Mouse (Mus musculus) forebrain, postnatal 0 days (tissue): ENCODE results near the gene Pitpnc1. TPM values are rescaled to one million over a fixed set of nuclear protein-coding genes. Genes with fewer than 3 reads are reported as not detected.

Source experiments
- ATAC-seq: fragments of 200-750 bp; cut with Nextera tagmentation; 2 replicates; pipeline ENCODE4 v1.8.0; 2017; ENCODE audit warnings: mild to moderate bottlenecking, moderate library complexity
- DNase-seq: peaks from one replicate; pipeline ENCODE4 v3.0.0-alpha.2; 2015
- H3K27ac ChIP-seq: fragments of 300-500 bp; sonication (generic); 2 replicates; pipeline ENCODE4 v1.5.1; 2014; ENCODE audit warnings: low read depth, mild to moderate bottlenecking, antibody characterized with exemption, low read length, moderate library complexity, mixed read lengths
- H3K27me3 ChIP-seq: fragments of 300-500 bp; sonication (generic); 2 replicates; pipeline ENCODE4 v1.6.1; 2014; ENCODE audit warnings: mild to moderate bottlenecking, low read length, mixed read lengths; ENCODE audit not compliant: insufficient read depth
- H3K36me3 ChIP-seq: fragments of 300-500 bp; sonication (generic); 2 replicates; pipeline ENCODE4 v1.6.1; 2014; ENCODE audit warnings: mild to moderate bottlenecking, moderate library complexity; ENCODE audit not compliant: insufficient read depth
- H3K4me1 ChIP-seq: fragments of 300-500 bp; sonication (generic); 2 replicates; pipeline ENCODE4 v1.6.1; 2014; ENCODE audit warnings: antibody characterized with exemption; ENCODE audit not compliant: insufficient read depth
- H3K4me2 ChIP-seq: fragments of 300-500 bp; sonication (generic); 2 replicates; pipeline ENCODE4 v1.6.1; 2014; ENCODE audit warnings: low read depth, mild to moderate bottlenecking, moderate library complexity
- H3K4me3 ChIP-seq: fragments of 300-500 bp; sonication (generic); 2 replicates; pipeline ENCODE4 v1.5.1; 2014; ENCODE audit warnings: low read depth, low read length, mixed read lengths
- H3K9ac ChIP-seq: fragments of 300-500 bp; sonication (generic); 2 replicates; pipeline ENCODE4 v1.6.1; 2014; ENCODE audit warnings: mild to moderate bottlenecking
- H3K9me3 ChIP-seq: fragments of 300-500 bp; sonication (generic); 2 replicates; pipeline ENCODE4 v1.6.1; 2016; ENCODE audit warnings: low read length
- CTCF ChIP-seq: sonication (generic); IDR thresholded peaks from 2 replicates; pipeline ENCODE4 v1.5.1; 2016; ENCODE audit warnings: antibody characterized with exemption, control low read depth, low read depth
- WGBS: fragments of 180-500 bp; shearing (Covaris S2); extraction: QIAGEN DNeasy Blood & Tissue Kit; methylation state at CpG from one replicate; pipeline ENCODE4 v1.1.7; 2014; 5-methylcytosine and 5-hydroxymethylcytosine counted together
- polyA plus RNA-seq: library from polyadenylated mRNA; unstranded; fragments of >200 nt; fragmentation: Nextera tagmentation; extraction: Ambion mirVana; gene quantifications from 2 replicates; pipeline ENCODE4 v1.2.1, GENCODE M21; 2015
- total RNA-seq: library from RNA; depleted of rRNA; stranded (reverse); fragments of >200 nt; gene quantifications from 2 replicates; pipeline ENCODE4 v1.2.3, GENCODE M21; 2014

Gene Pitpnc1
- total and polyA plus RNA-seq, 2 experiments from 2014 or later, result 47.6 to 49.1 TPM

- no peak for ATAC-seq
- no peak for TF ChIP-seq CTCF
- Histone ChIP-seq H3K27ac (no peak overlapping the region), H3K36me3 (peaks cover 9% of the 10 kb centered on the region; the same call in 1 of the 2 replicates), H3K4me3 (no peak overlapping the region), H3K9me3 (no peaks in the 10 kb centered on the region), H3K4me1 (no peaks in the 10 kb centered on the region), H3K4me2 (no peak overlapping the region), H3K9ac (no peak overlapping the region), H3K27me3 (no peaks in the 10 kb centered on the region)
- DNase-seq, result no peak
- 62% methylated on average over 8 of the region's 8 CpGs for WGBS
Observed at GRCm38 (mm10) chr11:107223667-107224214, 246.8 kb downstream of the Pitpnc1 start.

DNA sequence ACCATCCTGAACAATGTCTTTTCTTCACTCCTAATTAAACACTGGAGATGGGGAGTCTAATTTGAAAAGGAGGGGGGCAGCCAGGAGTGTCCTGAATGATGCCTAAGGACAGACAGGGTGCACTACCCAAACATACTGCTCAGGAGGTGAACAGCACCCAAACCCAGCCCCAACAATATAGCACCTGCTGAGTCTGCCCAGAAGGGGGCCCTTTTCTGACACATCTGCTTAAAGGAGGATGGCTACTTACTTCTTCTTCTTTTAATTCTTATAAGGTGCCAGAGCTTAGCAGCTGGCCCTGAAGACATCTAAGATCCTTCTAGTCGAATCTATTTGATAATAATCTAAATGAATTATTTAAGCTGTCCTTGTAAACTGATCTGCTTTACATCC lies 247.3 kb downstream of the Pitpnc1 start:
- no peaks in the 10 kb centered on the region for H3K27me3 ChIP-seq
- H3K9me3 ChIP-seq, result no peaks in the 10 kb centered on the region
- no peak overlapping the region for H3K9ac ChIP-seq
- TF ChIP-seq CTCF, result 0 out of 2 replicates have a peak, but pooled peaks have one; percentile 3
- peaks cover 9% of the 10 kb centered on the region; the same call in 1 of the 2 replicates for H3K36me3 ChIP-seq
- no peak overlapping the region for H3K4me3 ChIP-seq
- no peaks in the 10 kb centered on the region for H3K4me1 ChIP-seq
- WGBS, result 76% methylated on average over 1 of the region's 1 CpGs
- 0 out of 2 replicates have a peak overlapping the region, but pooled peaks have one; percentile 2 for H3K27ac ChIP-seq
- H3K4me2 ChIP-seq, result no peak overlapping the region
- DNase-seq (no peak), ATAC-seq (no peak)

GRCm38 (mm10) chr11:107222531-107223168 lies 247.8 kb downstream of the Pitpnc1 start:
- Histone ChIP-seq H3K4me1 (no peaks in the 10 kb centered on the region), H3K9me3 (no peaks in the 10 kb centered on the region), H3K4me2 (no peak overlapping the region), H3K36me3 (peaks cover 9% of the 10 kb centered on the region; the same call in 1 of the 2 replicates), H3K9ac (no peak overlapping the region), H3K27me3 (no peaks in the 10 kb centered on the region), H3K27ac (0 out of 2 replicates have a peak overlapping the region, but pooled peaks have one; percentile 2), H3K4me3 (no peak overlapping the region)
- WGBS, result 46% methylated on average over 12 of the region's 12 CpGs
- TF ChIP-seq CTCF, result no peak
- DNase-seq (peak; percentile 21), ATAC-seq (peak; percentile 64; the same call in 1 of the 2 replicates)

GRCm38 (mm10) chr11:107215111-107215510 lies 255.4 kb downstream of the Pitpnc1 start:
- H3K27me3 ChIP-seq, result no peaks in the 10 kb centered on the region
- no peaks in the 10 kb centered on the region for H3K4me1 ChIP-seq
- 0 out of 2 replicates have a peak, but pooled peaks cover 3% of the 10 kb centered on the region for H3K36me3 ChIP-seq
- H3K27ac ChIP-seq, result no peak overlapping the region
- 89% methylated on average over 9 of the region's 9 CpGs for WGBS
- DNase-seq, result no peak
- no peak overlapping the region for H3K4me2 ChIP-seq
- no peak for TF ChIP-seq CTCF
- ATAC-seq, result no peak
- no peaks in the 10 kb centered on the region for H3K9me3 ChIP-seq
- no peak overlapping the region for H3K4me3 ChIP-seq
- no peak overlapping the region for H3K9ac ChIP-seq

DNA sequence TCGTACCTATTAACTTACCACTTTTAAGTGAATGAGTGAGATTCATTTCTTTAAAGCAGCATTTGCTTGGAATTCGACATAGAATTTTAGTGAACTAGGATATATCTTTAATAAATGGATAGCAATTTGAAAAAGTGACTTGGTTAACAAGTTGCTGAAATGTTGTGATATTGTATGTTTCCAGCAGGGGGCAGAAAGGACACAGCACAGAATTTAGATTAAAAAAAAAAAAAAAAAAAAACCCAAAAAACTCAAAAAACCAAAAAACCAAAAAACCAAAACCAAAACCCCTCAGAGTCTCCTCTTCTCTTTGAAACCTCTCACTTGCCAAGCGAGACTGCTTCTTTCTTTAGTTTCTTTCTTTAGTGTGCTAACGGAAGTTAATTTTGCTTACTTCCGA lies 256.8 kb downstream of the Pitpnc1 start:
- no peaks in the 10 kb centered on the region for H3K4me1 ChIP-seq
- H3K4me2 ChIP-seq, result no peak overlapping the region
- 72% methylated on average over 5 of the region's 5 CpGs for WGBS
- 0 out of 2 replicates have a peak, but pooled peaks cover 3% of the 10 kb centered on the region for H3K36me3 ChIP-seq
- H3K9ac ChIP-seq, result no peak overlapping the region
- no peaks in the 10 kb centered on the region for H3K9me3 ChIP-seq
- ATAC-seq (no peak), DNase-seq (peak; percentile 70)
- H3K27ac ChIP-seq, result no peak overlapping the region
- no peak overlapping the region for H3K4me3 ChIP-seq
- H3K27me3 ChIP-seq, result no peaks in the 10 kb centered on the region
- peak; percentile 65 for TF ChIP-seq CTCF

GRCm38 (mm10) chr11:107209818-107210217 lies 260.7 kb downstream of the Pitpnc1 start:
- ATAC-seq (no peak), DNase-seq (no peak)
- TF ChIP-seq CTCF, result no peak
- Histone ChIP-seq H3K4me3 (no peak overlapping the region), H3K4me2 (no peak overlapping the region), H3K9me3 (no peaks in the 10 kb centered on the region), H3K27ac (no peak overlapping the region), H3K27me3 (no peaks in the 10 kb centered on the region), H3K36me3 (0 out of 2 replicates have a peak, but pooled peaks cover 3% of the 10 kb centered on the region), H3K9ac (no peak overlapping the region), H3K4me1 (no peaks in the 10 kb centered on the region)
- 81% methylated on average over 13 of the region's 13 CpGs for WGBS

- ATAC-seq (no peak), DNase-seq (no peak)
- Histone ChIP-seq H3K4me1 (no peaks in the 10 kb centered on the region), H3K27ac (no peak overlapping the region), H3K9me3 (no peaks in the 10 kb centered on the region), H3K4me2 (no peak overlapping the region), H3K27me3 (no peaks in the 10 kb centered on the region), H3K36me3 (no peaks in the 10 kb centered on the region), H3K4me3 (no peak overlapping the region), H3K9ac (no peak overlapping the region)
- no peak for TF ChIP-seq CTCF
- WGBS, result 88% methylated on average over 11 of the region's 11 CpGs
Observed at GRCm38 (mm10) chr11:107201773-107202172, 268.7 kb downstream of the Pitpnc1 start.
